Mouse (Mus musculus) lung, postnatal 0 days (tissue): Measurements from ENCODE around the gene Lgsn. TPM values are rescaled to one million over a fixed set of nuclear protein-coding genes. Genes with fewer than 3 reads are reported as not detected.

Experiments
- ATAC-seq: fragments of 200-750 bp; cut with Nextera tagmentation; 2 replicates; pipeline ENCODE4 v1.8.0; 2017; ENCODE audit warnings: moderate library complexity
- DNase-seq: peaks from one replicate; pipeline ENCODE4 v3.0.0-alpha.2; 2016; ENCODE audit warnings: low spot score
- H3K27ac ChIP-seq: fragments of 300-500 bp; sonication (generic); 2 replicates; pipeline ENCODE4 v1.5.1; 2014; ENCODE audit warnings: antibody characterized with exemption, mild to moderate bottlenecking, low read length, mixed read lengths
- H3K27me3 ChIP-seq: fragments of 300-500 bp; sonication (generic); replicated peaks from 2 replicates; pipeline ENCODE4 v1.6.1; 2014; ENCODE audit warnings: low read length, mixed read lengths; ENCODE audit not compliant: insufficient read depth
- H3K36me3 ChIP-seq: fragments of 300-500 bp; sonication (generic); 2 replicates; pipeline ENCODE4 v1.6.1; 2014; ENCODE audit warnings: low read length, mixed read lengths; ENCODE audit not compliant: insufficient read depth
- H3K4me1 ChIP-seq: fragments of 300-500 bp; sonication (generic); 2 replicates; pipeline ENCODE4 v1.6.1; 2014; ENCODE audit warnings: antibody characterized with exemption, low read depth, low read length, mixed read lengths; ENCODE audit not compliant: insufficient read depth
- H3K4me2 ChIP-seq: fragments of 300-500 bp; sonication (generic); replicated peaks from 2 replicates; pipeline ENCODE4 v1.6.1; 2014; ENCODE audit warnings: low read depth, mild to moderate bottlenecking, low read length, moderate library complexity, mixed read lengths
- H3K4me3 ChIP-seq: fragments of 300-500 bp; sonication (generic); 2 replicates; pipeline ENCODE4 v1.5.1; 2014; ENCODE audit warnings: low read depth, low read length
- H3K9ac ChIP-seq: fragments of 300-500 bp; sonication (generic); replicated peaks from 2 replicates; pipeline ENCODE4 v1.6.1; 2014; ENCODE audit warnings: low read depth, mild to moderate bottlenecking
- H3K9me3 ChIP-seq: fragments of 300-500 bp; sonication (generic); 2 replicates; pipeline ENCODE4 v1.6.1; 2016; ENCODE audit warnings: low read length, mixed read lengths
- CTCF ChIP-seq: IDR thresholded peaks from 2 replicates; pipeline ENCODE4 v1.5.1; 2016; ENCODE audit warnings: antibody characterized with exemption, mild to moderate bottlenecking
- EP300 ChIP-seq: IDR thresholded peaks from 2 replicates; pipeline ENCODE4 v1.6.1; 2016; ENCODE audit warnings: antibody characterized with exemption, mild to moderate bottlenecking, control low read depth
- WGBS: fragments of 180-500 bp; shearing (Covaris S2); extraction: QIAGEN DNeasy Blood & Tissue Kit; methylation state at CpG from one replicate; pipeline ENCODE4 v1.1.7; 2014; 5-methylcytosine and 5-hydroxymethylcytosine counted together
- polyA plus RNA-seq: library from polyadenylated mRNA; unstranded; fragments of >200 nt; fragmentation: Nextera tagmentation; extraction: Ambion mirVana; gene quantifications from 2 replicates; pipeline ENCODE4 v1.2.1, GENCODE M21; 2015

Lgsn gene
- polyA plus RNA-seq, 1 experiment from 2014 or later, result not detected

- H3K9ac ChIP-seq, result no peak overlapping the region
- H3K9me3 ChIP-seq, result no peaks in the 10 kb centered on the region
- 56% methylated on average over 3 of the region's 3 CpGs for WGBS
- TF ChIP-seq CTCF (no peak), EP300 (no peak)
- H3K27ac ChIP-seq, result no peak overlapping the region
- H3K4me3 ChIP-seq, result no peak overlapping the region
- ATAC-seq (no peak), DNase-seq (no peak)
- H3K27me3 ChIP-seq, result no peaks in the 10 kb centered on the region
- H3K4me1 ChIP-seq, result no peaks in the 10 kb centered on the region
- H3K4me2 ChIP-seq, result no peak overlapping the region
- no peaks in the 10 kb centered on the region for H3K36me3 ChIP-seq
These were observed 800 bp upstream of the Lgsn start for GRCm38 (mm10) chr1:31175401-31175800.

DNA sequence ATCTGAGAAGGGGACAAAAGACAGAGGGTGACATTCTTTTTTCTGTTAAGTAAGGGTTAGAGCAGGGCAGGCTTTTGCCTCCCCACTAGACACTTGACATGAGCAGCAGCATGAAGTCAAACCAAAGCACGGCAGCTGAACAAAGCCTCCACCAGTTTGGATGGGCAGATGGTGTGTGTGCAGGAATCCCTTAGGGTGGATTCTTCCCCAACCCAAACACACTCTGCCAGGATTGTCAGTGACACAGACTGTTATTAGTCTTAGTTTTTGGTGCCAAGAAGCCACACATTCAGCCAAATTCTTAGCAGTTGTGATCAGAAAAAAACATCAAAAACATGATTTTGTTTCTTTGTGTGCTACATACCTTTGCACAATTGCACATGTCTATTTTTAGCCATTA is 2.1 kb downstream of the Lgsn start:
- H3K4me2 ChIP-seq, result no peak overlapping the region
- DNase-seq, result no peak
- 39% methylated on average over 1 of the region's 1 CpGs for WGBS
- no peak for ATAC-seq
- no peak overlapping the region for H3K4me3 ChIP-seq
- no peaks in the 10 kb centered on the region for H3K27me3 ChIP-seq
- no peak overlapping the region for H3K9ac ChIP-seq
- H3K36me3 ChIP-seq, result no peaks in the 10 kb centered on the region
- H3K4me1 ChIP-seq, result no peaks in the 10 kb centered on the region
- no peaks in the 10 kb centered on the region for H3K9me3 ChIP-seq
- H3K27ac ChIP-seq, result no peak overlapping the region
- TF ChIP-seq CTCF (no peak), EP300 (no peak)

- DNase-seq, result no peak
- Histone ChIP-seq H3K27me3 (no peaks in the 10 kb centered on the region), H3K9me3 (no peaks in the 10 kb centered on the region), H3K4me3 (no peak overlapping the region), H3K4me1 (no peaks in the 10 kb centered on the region), H3K9ac (no peak overlapping the region), H3K36me3 (no peaks in the 10 kb centered on the region), H3K4me2 (no peak overlapping the region), H3K27ac (no peak overlapping the region)
- WGBS, result 73% methylated on average over 10 of the region's 10 CpGs
- TF ChIP-seq EP300, result no peak
- TF ChIP-seq CTCF, result no peak
- no peak for ATAC-seq
These were observed 14.2 kb downstream of the Lgsn start for GRCm38 (mm10) chr1:31190237-31190866.

DNA sequence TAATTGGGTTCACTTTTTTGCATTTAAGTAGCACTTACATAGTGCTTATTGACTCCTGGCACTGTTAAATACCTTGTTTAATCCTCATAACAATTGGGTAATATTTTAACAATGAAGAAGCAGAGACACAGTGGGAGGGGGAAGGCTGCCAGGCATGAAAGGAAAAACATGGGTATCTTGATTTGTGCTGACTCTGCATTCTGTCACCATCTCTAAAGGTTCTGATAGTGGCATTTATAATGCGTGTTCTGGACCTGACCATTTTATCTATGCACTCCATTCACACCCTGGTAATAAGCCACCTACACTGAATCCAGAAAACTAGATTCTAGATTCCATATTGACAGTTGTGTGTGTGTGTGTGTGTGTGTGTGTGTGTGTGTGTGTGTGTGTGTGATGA is 19.4 kb downstream of the Lgsn start:
- no peak for ATAC-seq
- WGBS, result 69% methylated on average over 1 of the region's 1 CpGs
- no peak for DNase-seq
- Histone ChIP-seq H3K27ac (no peak overlapping the region), H3K9ac (no peak overlapping the region), H3K4me3 (no peak overlapping the region), H3K27me3 (no peaks in the 10 kb centered on the region), H3K9me3 (no peaks in the 10 kb centered on the region), H3K36me3 (no peaks in the 10 kb centered on the region), H3K4me2 (no peak overlapping the region), H3K4me1 (no peaks in the 10 kb centered on the region)
- no peak for TF ChIP-seq EP300

DNA sequence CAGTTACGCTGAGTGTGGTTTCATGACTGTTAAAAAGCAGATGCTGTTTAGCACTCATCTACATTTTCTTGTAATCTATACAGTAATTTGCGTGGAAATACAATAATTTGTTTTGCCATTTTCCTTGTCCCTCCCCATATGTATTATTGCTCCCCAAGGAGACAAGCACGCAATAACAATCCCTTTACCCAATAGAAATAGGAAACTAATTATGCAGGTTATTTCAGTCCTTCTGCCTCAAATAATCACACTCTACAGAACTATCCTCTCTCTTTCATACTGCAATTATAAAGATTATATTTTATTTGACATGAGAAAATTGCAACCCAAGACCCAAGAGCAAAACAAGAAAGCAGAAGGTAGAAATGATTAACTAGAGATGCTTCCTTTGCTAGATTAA is 20.8 kb downstream of the Lgsn start:
- H3K4me1 ChIP-seq, result no peaks in the 10 kb centered on the region
- H3K27ac ChIP-seq, result no peak overlapping the region
- DNase-seq (no peak), ATAC-seq (no peak)
- H3K4me2 ChIP-seq, result no peak overlapping the region
- H3K9me3 ChIP-seq, result no peaks in the 10 kb centered on the region
- H3K36me3 ChIP-seq, result no peaks in the 10 kb centered on the region
- no peak overlapping the region for H3K4me3 ChIP-seq
- H3K27me3 ChIP-seq, result no peaks in the 10 kb centered on the region
- H3K9ac ChIP-seq, result no peak overlapping the region
- no peak for TF ChIP-seq CTCF
- TF ChIP-seq EP300, result no peak
- 91% methylated on average over 3 of the region's 3 CpGs for WGBS

DNA sequence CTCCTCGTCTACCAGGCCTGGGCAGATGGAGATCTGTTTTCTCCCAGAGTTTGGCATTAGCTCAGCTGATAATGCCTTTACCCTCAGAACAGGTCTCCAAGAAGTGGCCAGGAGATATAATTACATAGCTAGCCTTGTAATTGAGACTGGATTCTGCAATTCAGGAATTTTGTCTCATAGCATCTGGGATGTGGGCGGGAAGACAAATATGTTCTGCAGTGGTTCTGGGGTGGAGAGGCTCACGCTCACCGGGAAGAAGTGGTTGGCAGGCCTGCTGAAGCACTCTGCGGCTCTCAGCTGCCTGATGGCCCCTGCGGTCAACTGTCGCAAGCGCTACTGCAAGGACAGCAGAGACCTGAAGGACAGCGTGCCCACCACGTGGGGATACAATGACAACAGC is 27.6 kb downstream of the Lgsn start:
- 74% methylated on average over 10 of the region's 10 CpGs for WGBS
- no peak for DNase-seq

GRCm38 (mm10) chr1:31205346-31205745 is 29.1 kb downstream of the Lgsn start:
- WGBS, result 62% methylated on average over 7 of the region's 7 CpGs
- Histone ChIP-seq H3K27me3 (no peaks in the 10 kb centered on the region), H3K4me1 (no peaks in the 10 kb centered on the region), H3K4me3 (no peak overlapping the region), H3K9me3 (no peaks in the 10 kb centered on the region), H3K9ac (no peak overlapping the region), H3K4me2 (no peak overlapping the region), H3K36me3 (no peaks in the 10 kb centered on the region), H3K27ac (no peak overlapping the region)
- TF ChIP-seq CTCF (no peak), EP300 (no peak)
- ATAC-seq (no peak), DNase-seq (no peak)

More for the DNA sequence above, 27.6 kb downstream of the Lgsn start:
- H3K4me1 ChIP-seq, result no peaks in the 10 kb centered on the region
- TF ChIP-seq CTCF (no peak), EP300 (no peak)
- H3K27ac ChIP-seq, result no peak overlapping the region
- no peak overlapping the region for H3K4me3 ChIP-seq
- no peaks in the 10 kb centered on the region for H3K36me3 ChIP-seq
- H3K9me3 ChIP-seq, result no peaks in the 10 kb centered on the region
- ATAC-seq, result no peak
- H3K27me3 ChIP-seq, result no peaks in the 10 kb centered on the region
- H3K9ac ChIP-seq, result no peak overlapping the region
- no peak overlapping the region for H3K4me2 ChIP-seq
